Mouse (Mus musculus): ENCODE measurements around the gene Zfp62. TPM values are rescaled to one million over a fixed set of nuclear protein-coding genes. Genes with fewer than 3 reads are reported as not detected.

Zfp62 gene
- total and polyA plus RNA-seq, 2 experiments from 2014 or later: 7.4 to 20.4 TPM

- DNase-seq (ENCODE audit: low spot score) (no peak), ATAC-seq (ENCODE audit: insufficient read depth, low read depth) (no peak)
- H3K9me3 ChIP-seq (replicated peaks; ENCODE audit: control insufficient read depth, low read length): no peaks in the 10 kb centered on the region
- peaks cover 18% of the 10 kb centered on the region for H3K4me1 ChIP-seq (ENCODE audit: control insufficient read depth, insufficient read depth)
- no peak overlapping the region for H3K4me2 ChIP-seq (ENCODE audit: low read depth, low read length)
- TF ChIP-seq CTCF (IDR thresholded peaks at IDR 0.05; ENCODE audit: low read depth) (no peak), EP300 (IDR thresholded peaks at IDR 0.05; ENCODE audit: low read depth) (no peak)
- no peak overlapping the region for H3K27ac ChIP-seq (ENCODE audit: low read depth)
- H3K9ac ChIP-seq (replicated peaks; ENCODE audit: low read depth, low read length): no peak overlapping the region
- H3K27me3 ChIP-seq (ENCODE audit: control insufficient read depth, insufficient read depth, low read length): no peaks in the 10 kb centered on the region
- 0 out of 2 replicates have a peak, but pooled peaks cover under 1% of the 10 kb centered on the region for H3K36me3 ChIP-seq (replicated peaks; ENCODE audit: control insufficient read depth, insufficient read depth, low read length)
- H3K4me3 ChIP-seq (ENCODE audit: low read depth, low read length): no peak overlapping the region
Observed at GRCm38 (mm10) chr11:49201142-49201541, 1.9 kb upstream of the Zfp62 start.

- ATAC-seq (ENCODE audit: insufficient read depth, low read depth) (no peak), DNase-seq (ENCODE audit: low spot score) (no peak)
- Histone ChIP-seq H3K27ac (ENCODE audit: low read depth) (peak overlapping the region; percentile 100), H3K9me3 (replicated peaks; ENCODE audit: control insufficient read depth, low read length) (no peaks in the 10 kb centered on the region), H3K36me3 (replicated peaks; ENCODE audit: control insufficient read depth, insufficient read depth, low read length) (peaks cover 9% of the 10 kb centered on the region; the same call in 1 of the 2 replicates), H3K4me2 (ENCODE audit: low read depth, low read length) (peak overlapping the region; percentile 82), H3K9ac (replicated peaks; ENCODE audit: low read depth, low read length) (peak overlapping the region; percentile 96), H3K4me1 (ENCODE audit: control insufficient read depth, insufficient read depth) (peaks cover 18% of the 10 kb centered on the region), H3K27me3 (ENCODE audit: control insufficient read depth, insufficient read depth, low read length) (no peaks in the 10 kb centered on the region), H3K4me3 (ENCODE audit: low read depth, low read length) (peak overlapping the region; percentile 82)
- 39% methylated on average over 2 of the region's 2 CpGs for WGBS
- TF ChIP-seq CTCF (IDR thresholded peaks at IDR 0.05; ENCODE audit: low read depth) (no peak), EP300 (IDR thresholded peaks at IDR 0.05; ENCODE audit: low read depth) (no peak)
Observed at GRCm38 (mm10) chr11:49202071-49202470, 1.0 kb upstream of the Zfp62 start.

- ATAC-seq (ENCODE audit: insufficient read depth, low read depth) (0 out of 2 replicates have a peak, but pooled peaks have one; percentile 10), DNase-seq (ENCODE audit: low spot score) (peak; percentile 67)
- peak overlapping the region; percentile 82 for H3K4me2 ChIP-seq (ENCODE audit: low read depth, low read length)
Observed at GRCm38 (mm10) chr11:49202523-49203061, 500 bp upstream of the Zfp62 start.

GRCm38 (mm10) chr11:49203771-49204497 lies 842 bp downstream of the Zfp62 start:
- under 1% methylated on average over 24 of the region's 24 CpGs for WGBS
- H3K36me3 ChIP-seq (replicated peaks; ENCODE audit: control insufficient read depth, insufficient read depth, low read length): peaks cover 9% of the 10 kb centered on the region; the same call in 1 of the 2 replicates

More at GRCm38 (mm10) chr11:49202523-49203061, 500 bp upstream of the Zfp62 start:
- peak overlapping the region; percentile 82 for H3K4me3 ChIP-seq (ENCODE audit: low read depth, low read length)
- peaks cover 9% of the 10 kb centered on the region; the same call in 1 of the 2 replicates for H3K36me3 ChIP-seq (replicated peaks; ENCODE audit: control insufficient read depth, insufficient read depth, low read length)
- TF ChIP-seq EP300 (IDR thresholded peaks at IDR 0.05; ENCODE audit: low read depth) (no peak), CTCF (IDR thresholded peaks at IDR 0.05; ENCODE audit: low read depth) (no peak)
- H3K9me3 ChIP-seq (replicated peaks; ENCODE audit: control insufficient read depth, low read length): no peaks in the 10 kb centered on the region
- H3K27me3 ChIP-seq (ENCODE audit: control insufficient read depth, insufficient read depth, low read length): no peaks in the 10 kb centered on the region
- 2% methylated on average over 10 of the region's 10 CpGs for WGBS
- H3K27ac ChIP-seq (ENCODE audit: low read depth): peak overlapping the region; percentile 100
- H3K9ac ChIP-seq (replicated peaks; ENCODE audit: low read depth, low read length): peak overlapping the region; percentile 96
- peaks cover 21% of the 10 kb centered on the region for H3K4me1 ChIP-seq (ENCODE audit: control insufficient read depth, insufficient read depth)

GRCm38 (mm10) chr11:49205080-49205590 lies 2.0 kb downstream of the Zfp62 start:
- ATAC-seq (ENCODE audit: insufficient read depth, low read depth): no peak
- Histone ChIP-seq H3K27ac (ENCODE audit: low read depth) (no peak overlapping the region), H3K9me3 (replicated peaks; ENCODE audit: control insufficient read depth, low read length) (no peaks in the 10 kb centered on the region), H3K4me2 (ENCODE audit: low read depth, low read length) (peak overlapping the region; percentile 82; the same call in 1 of the 2 replicates), H3K9ac (replicated peaks; ENCODE audit: low read depth, low read length) (0 out of 2 replicates have a peak overlapping the region, but pooled peaks have one; percentile 96), H3K27me3 (ENCODE audit: control insufficient read depth, insufficient read depth, low read length) (no peaks in the 10 kb centered on the region), H3K4me3 (ENCODE audit: low read depth, low read length) (peak overlapping the region; percentile 82; the same call in 1 of the 2 replicates), H3K4me1 (ENCODE audit: control insufficient read depth, insufficient read depth) (peaks cover 22% of the 10 kb centered on the region), H3K36me3 (replicated peaks; ENCODE audit: control insufficient read depth, insufficient read depth, low read length) (peaks cover 9% of the 10 kb centered on the region; the same call in 1 of the 2 replicates)
- TF ChIP-seq CTCF (IDR thresholded peaks at IDR 0.05; ENCODE audit: low read depth) (no peak), EP300 (IDR thresholded peaks at IDR 0.05; ENCODE audit: low read depth) (no peak)
- no peak for DNase-seq (ENCODE audit: low spot score)
- 60% methylated on average over 6 of the region's 6 CpGs for WGBS

More at GRCm38 (mm10) chr11:49203771-49204497, 842 bp downstream of the Zfp62 start:
- ATAC-seq (ENCODE audit: insufficient read depth, low read depth): peak; percentile 75
- no peaks in the 10 kb centered on the region for H3K9me3 ChIP-seq (replicated peaks; ENCODE audit: control insufficient read depth, low read length)
- DNase-seq (ENCODE audit: low spot score): peak; percentile 66
- H3K9ac ChIP-seq (replicated peaks; ENCODE audit: low read depth, low read length): peak overlapping the region; percentile 96
- TF ChIP-seq CTCF (IDR thresholded peaks at IDR 0.05; ENCODE audit: low read depth) (no peak), EP300 (IDR thresholded peaks at IDR 0.05; ENCODE audit: low read depth) (no peak)
- H3K4me1 ChIP-seq (ENCODE audit: control insufficient read depth, insufficient read depth): peaks cover 22% of the 10 kb centered on the region
- no peaks in the 10 kb centered on the region for H3K27me3 ChIP-seq (ENCODE audit: control insufficient read depth, insufficient read depth, low read length)
- H3K27ac ChIP-seq (ENCODE audit: low read depth): peak overlapping the region; percentile 100
- peak overlapping the region; percentile 82 for H3K4me2 ChIP-seq (ENCODE audit: low read depth, low read length)
- H3K4me3 ChIP-seq (ENCODE audit: low read depth, low read length): peak overlapping the region; percentile 82

Data from heart, postnatal 0 days (tissue).